10 mouse cellular contexts compared by ENCODE assay signal in genomic region chr19:6279481-6280144, GRCm38 (mm10). TPM values are rescaled to one million over a fixed set of nuclear protein-coding genes. Genes with fewer than 3 reads are reported as not detected.
DNase-seq lines count a peak whose midpoint lies in the region; ATAC-seq and TF ChIP-seq lines count a peak whose summit lies in the region.
"Had no signal": no experiment of that assay in that cellular context is flagged by ENCODE, and none has a peak within 500 bp of the region (broad histone marks: within the 10 kb centered on the region; RNA-seq: fewer than 3 reads in every experiment).

No protein-coding gene starts in this region.

- H3K4me1 ChIP-seq in cerebellum, adult 2 months (ENCODE audit: control insufficient read depth, insufficient read depth, low read length) = peaks cover 40% of the 10 kb centered on the region
- H3K4me1 ChIP-seq in spleen, adult 2 months (ENCODE audit: control insufficient read depth, insufficient read depth, insufficient read length) = peaks cover 27% of the 10 kb centered on the region; the same call in 1 of the 2 replicates
- H3K4me1 ChIP-seq in liver, embryonic 11.5 days (replicated peaks; ENCODE audit: control insufficient read depth, insufficient read depth, low read length) = peaks cover 73% of the 10 kb centered on the region
- H3K4me1 ChIP-seq in stomach, embryonic 16.5 days (ENCODE audit: control insufficient read depth, insufficient read depth, low read length) = peaks cover 38% of the 10 kb centered on the region

- H3K4me3 ChIP-seq in cerebellum, adult 2 months (replicated peaks; ENCODE audit: insufficient read depth, low read depth, low read length) = peak overlapping the region; percentile 93
- H3K4me3 ChIP-seq in spleen, adult 2 months (ENCODE audit: extremely low read depth, insufficient read depth, insufficient read length) = peak overlapping the region; percentile 5; the same call in 1 of the 2 replicates
- peak overlapping the region; percentile 88 for H3K4me3 ChIP-seq in liver, embryonic 11.5 days (ENCODE audit: low read depth, low read length)
- peak overlapping the region; percentile 76 for H3K4me3 ChIP-seq in stomach, embryonic 16.5 days (replicated peaks; ENCODE audit: low read length)

- no peak overlapping the region; the same call in 1 of the 2 replicates for H3K27ac ChIP-seq in cerebellum, adult 2 months (ENCODE audit: insufficient read depth, low read length)
- no peak overlapping the region for H3K27ac ChIP-seq in spleen, adult 2 months (ENCODE audit: insufficient read depth, low read length)
- peak overlapping the region; percentile 72 for H3K27ac ChIP-seq in liver, embryonic 11.5 days (ENCODE audit: low read depth, low read length)
- peak overlapping the region; percentile 93 for H3K27ac ChIP-seq in stomach, embryonic 16.5 days (ENCODE audit: low read length)

- no peaks in the 10 kb centered on the region for H3K9me3 ChIP-seq in liver, embryonic 11.5 days (ENCODE audit: control insufficient read depth, low read length)
- no peaks in the 10 kb centered on the region for H3K9me3 ChIP-seq in stomach, embryonic 16.5 days (replicated peaks; ENCODE audit: control insufficient read depth, low read length)

- H3K9ac ChIP-seq in liver, embryonic 11.5 days (ENCODE audit: low read depth, low read length) = peak overlapping the region; percentile 91
- peak overlapping the region; percentile 87 for H3K9ac ChIP-seq in stomach, embryonic 16.5 days (ENCODE audit: low read length)

- no peak for TF ChIP-seq CTCF in cerebellum, adult 2 months (IDR thresholded peaks at IDR 0.05; ENCODE audit: borderline replicate concordance, insufficient read depth, low read depth, low read length)
- no peak for TF ChIP-seq CTCF in spleen, adult 2 months (IDR thresholded peaks at IDR 0.05; ENCODE audit: extremely low read depth, insufficient read depth, insufficient read length, insufficient replicate concordance)

- WGBS in cerebellum, adult 2 months = 34% methylated on average over 6 of the region's 6 CpGs
- 91% methylated on average over 6 of the region's 6 CpGs for WGBS in spleen, adult 2 months
- 84% methylated on average over 6 of the region's 6 CpGs for WGBS in liver, embryonic 11.5 days
- 83% methylated on average over 6 of the region's 6 CpGs for WGBS in stomach, embryonic 16.5 days

- peaks cover 16% of the 10 kb centered on the region for H3K36me3 ChIP-seq in spleen, adult 2 months (ENCODE audit: control insufficient read depth, insufficient read depth, low read length)
- peaks cover 22% of the 10 kb centered on the region for H3K36me3 ChIP-seq in liver, embryonic 11.5 days (ENCODE audit: control insufficient read depth, insufficient read depth, low read length)
- peaks cover 13% of the 10 kb centered on the region; the same call in 1 of the 2 replicates for H3K36me3 ChIP-seq in stomach, embryonic 16.5 days (ENCODE audit: control insufficient read depth, insufficient read depth, low read length)

- DNase-seq in cerebellum, adult 2 months = peak in 1 of 2 experiments; percentile 35
- DNase-seq in cerebellum, adult 11-12 months = no peak
- no peak for DNase-seq in spleen, adult 2 months (ENCODE audit: low read depth in 1 of 2, low spot score in 2 of 2)
- DNase-seq in spleen, postnatal 4 days (ENCODE audit: low spot score in 2 of 2) = no peak
- no peak for DNase-seq in liver, embryonic 11.5 days (ENCODE audit: low spot score)
- DNase-seq in cerebellum, postnatal 36 days = no peak
- DNase-seq in gastrocnemius, adult 8-10 months (ENCODE audit: low spot score in 2 of 2) = no peak
- DNase-seq: adrenal gland, adult 8-10 months had no signal

- H3K4me2 ChIP-seq in liver, embryonic 11.5 days = peak overlapping the region; percentile 99
- H3K4me2 ChIP-seq in stomach, embryonic 16.5 days (ENCODE audit: low read depth, low read length) = peak overlapping the region; percentile 99

- no peak for ATAC-seq in liver, embryonic 11.5 days (replicated peaks; ENCODE audit: low FRiP score)
- ATAC-seq in stomach, embryonic 16.5 days (ENCODE audit: insufficient read depth, low FRiP score) = no peak

- no peaks in the 10 kb centered on the region for H3K27me3 ChIP-seq in cerebellum, adult 2 months (ENCODE audit: control insufficient read depth, insufficient read depth, low read length)
- no peaks in the 10 kb centered on the region for H3K27me3 ChIP-seq in spleen, adult 2 months (ENCODE audit: control insufficient read depth, insufficient read depth, low read length)
- no peaks in the 10 kb centered on the region for H3K27me3 ChIP-seq in liver, embryonic 11.5 days (replicated peaks; ENCODE audit: control insufficient read depth, insufficient read depth, low read length)
- no peaks in the 10 kb centered on the region for H3K27me3 ChIP-seq in stomach, embryonic 16.5 days (ENCODE audit: control insufficient read depth, insufficient read depth, low read length)

- TF ChIP-seq POLR2A in cerebellum, adult 2 months (IDR thresholded peaks at IDR 0.05; ENCODE audit: borderline replicate concordance, insufficient read depth, low read length) = no peak
- no peak for TF ChIP-seq POLR2A in spleen, adult 2 months (IDR thresholded peaks at IDR 0.05; ENCODE audit: low read depth, low read length)

RNA-seq across cellular contexts. Expression of gene Ehd1, which starts 3.1 kb away (rescaled TPM):
- polyA plus RNA-seq in cerebellum, adult 2 months (2012; rRNA removed) = 168 and 220 TPM in 2 replicates
- polyA plus RNA-seq in spleen, adult 2 months (2012; rRNA removed) = 285 and 377 TPM in 2 replicates
- polyA plus RNA-seq in liver, embryonic 11.5 days (2014; fragmentation: Nextera tagmentation; extraction: Ambion mirVana) = 96.5 and 105 TPM in 2 replicates
- 77.2 and 98.4 TPM in 2 replicates for polyA plus RNA-seq in stomach, embryonic 16.5 days (2015; fragmentation: Nextera tagmentation; extraction: Ambion mirVana)
- total RNA-seq in gastrocnemius, adult 8-10 months (2022) = 10 to 100 TPM; 24.1 to 29.2 (median 26.5) TPM

RNA-seq across cellular contexts. Expression of gene Cdc42bpg, which starts 26.6 kb away (rescaled TPM):
- 33.1 and 36.5 TPM in 2 replicates for polyA plus RNA-seq in cerebellum, adult 2 months (2012; rRNA removed)
- polyA plus RNA-seq in spleen, adult 2 months (2012; rRNA removed) = 7.7 and 8.9 TPM in 2 replicates
- polyA plus RNA-seq in liver, embryonic 11.5 days (2014; fragmentation: Nextera tagmentation; extraction: Ambion mirVana) = 0.26 and 1.2 TPM in 2 replicates
- 1.9 and 2.0 TPM in 2 replicates for polyA plus RNA-seq in stomach, embryonic 16.5 days (2015; fragmentation: Nextera tagmentation; extraction: Ambion mirVana)
- 10 to 100 TPM in 1 of 4 experiments, 1 to 10 TPM in 3; 7.6 to 11.5 (median 8.5) TPM for total RNA-seq in gastrocnemius, adult 8-10 months (2022)

RNA-seq across cellular contexts. Expression of gene Atg2a, which starts 38.1 kb away (rescaled TPM):
- 40.8 and 41.1 TPM in 2 replicates for polyA plus RNA-seq in cerebellum, adult 2 months (2012; rRNA removed)
- polyA plus RNA-seq in spleen, adult 2 months (2012; rRNA removed) = 47.4 and 57.5 TPM in 2 replicates
- 10.4 and 13.5 TPM in 2 replicates for polyA plus RNA-seq in liver, embryonic 11.5 days (2014; fragmentation: Nextera tagmentation; extraction: Ambion mirVana)
- 9.3 and 11.2 TPM in 2 replicates for polyA plus RNA-seq in stomach, embryonic 16.5 days (2015; fragmentation: Nextera tagmentation; extraction: Ambion mirVana)
- total RNA-seq in gastrocnemius, adult 8-10 months (2022) = 10 to 100 TPM; 16.5 to 18.9 (median 18.6) TPM

RNA-seq across cellular contexts. Expression of gene Ppp2r5b, which starts 43.9 kb away (rescaled TPM):
- 243 and 258 TPM in 2 replicates for polyA plus RNA-seq in cerebellum, adult 2 months (2012; rRNA removed)
- polyA plus RNA-seq in spleen, adult 2 months (2012; rRNA removed) = 36.9 and 56.1 TPM in 2 replicates
- 10.5 and 12.0 TPM in 2 replicates for polyA plus RNA-seq in liver, embryonic 11.5 days (2014; fragmentation: Nextera tagmentation; extraction: Ambion mirVana)
- polyA plus RNA-seq in stomach, embryonic 16.5 days (2015; fragmentation: Nextera tagmentation; extraction: Ambion mirVana) = 20.6 and 22.1 TPM in 2 replicates
- total RNA-seq in gastrocnemius, adult 8-10 months (2022) = 10 to 100 TPM; 34.2 to 39.2 (median 36.4) TPM

RNA-seq across cellular contexts. Expression of gene Gpha2, which starts 53.4 kb away (rescaled TPM):
- polyA plus RNA-seq in cerebellum, adult 2 months (2012; rRNA removed) = 0.21 TPM in 1 of 2 replicates, not detected in the other
- polyA plus RNA-seq in spleen, adult 2 months (2012; rRNA removed) = 0.42 and 0.57 TPM in 2 replicates
- 0.70 TPM in 1 of 2 replicates, not detected in the other for polyA plus RNA-seq in liver, embryonic 11.5 days (2014; fragmentation: Nextera tagmentation; extraction: Ambion mirVana)
- polyA plus RNA-seq in stomach, embryonic 16.5 days (2015; fragmentation: Nextera tagmentation; extraction: Ambion mirVana) = 0.41 and 0.48 TPM in 2 replicates
- not detected for total RNA-seq in gastrocnemius, adult 8-10 months (2022)
- total RNA-seq: heart, adult 18-20 months had no signal

Comparison
In these comparisons a context has a peak if more than half of its experiments do, and no peak if none do; other contexts are left out.
1. H3K27ac ChIP-seq: peak in liver, embryonic 11.5 days (single experiment) and stomach, embryonic 16.5 days (single experiment); none in cerebellum, adult 2 months (single experiment) and spleen, adult 2 months (single experiment).
2. H3K4me3 ChIP-seq: peak in every context shown above with its lines; median percentile 93 in cerebellum, adult 2 months; 88 in liver, embryonic 11.5 days; 76 in stomach, embryonic 16.5 days; 5 in spleen, adult 2 months.